Mouse (Mus musculus): ENCODE data around the gene Slc15a5.

DNA sequence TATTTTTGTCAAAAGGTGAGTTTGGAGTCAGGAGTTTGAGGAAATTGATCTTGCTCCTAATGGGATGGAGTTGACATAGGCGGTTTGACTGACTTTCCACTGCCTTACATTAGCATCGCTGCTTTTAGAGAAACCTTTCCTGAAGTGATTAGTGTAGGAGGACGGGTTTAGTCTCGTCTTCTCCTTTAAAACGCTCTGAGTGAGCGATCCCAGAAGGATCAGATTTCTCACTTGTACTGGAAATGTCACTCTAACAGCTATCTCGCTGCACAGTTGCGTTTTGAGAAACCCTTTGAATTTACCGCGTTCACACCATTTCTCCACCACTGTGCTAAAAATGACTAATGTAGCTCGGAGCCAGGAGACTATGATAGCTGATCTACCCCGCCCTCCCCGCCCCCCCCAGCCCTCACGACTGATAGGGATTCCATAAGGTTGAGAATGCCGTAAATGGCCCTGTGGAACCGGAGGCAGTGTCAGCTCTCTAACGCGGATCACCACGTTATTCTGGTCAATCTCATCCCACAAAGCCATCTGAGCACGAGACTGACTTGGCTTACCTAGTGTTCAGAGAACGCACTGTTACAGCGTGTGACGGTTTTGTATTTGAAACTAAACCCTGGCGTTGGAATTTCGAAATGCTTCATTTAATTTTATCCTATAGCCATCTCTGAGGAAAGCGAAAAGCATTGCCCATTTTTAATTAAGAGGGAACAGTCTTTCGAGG, 73.0 kb downstream of the Slc15a5 start:
- TF ChIP-seq ZC3H11A (IDR thresholded peaks at IDR 0.05; ENCODE audit: borderline replicate concordance, low read depth, low read length) (no peak), ZNF384 (IDR thresholded peaks at IDR 0.05; ENCODE audit: low read depth, low read length) (no peak), HCFC1 (IDR thresholded peaks at IDR 0.05; ENCODE audit: borderline replicate concordance, insufficient read depth, low read length) (no peak), CHD2 (IDR thresholded peaks at IDR 0.05; ENCODE audit: low read depth, low read length) (no peak), MAFK (IDR thresholded peaks at IDR 0.05; ENCODE audit: insufficient read depth, low read depth, low read length) (no peak)
